Mouse (Mus musculus): ENCODE results near the gene Ryr2. TPM values are rescaled to one million over a fixed set of nuclear protein-coding genes. Genes with fewer than 3 reads are reported as not detected.
"Not testable (repeated sequence)": the region's sequence is repeated elsewhere in the genome, so short reads cannot be mapped to it uniquely, and the experiment has no call there.

Gene Ryr2
- polyA plus RNA-seq, 2 experiments = 0.16 to 0.19 TPM

DNA sequence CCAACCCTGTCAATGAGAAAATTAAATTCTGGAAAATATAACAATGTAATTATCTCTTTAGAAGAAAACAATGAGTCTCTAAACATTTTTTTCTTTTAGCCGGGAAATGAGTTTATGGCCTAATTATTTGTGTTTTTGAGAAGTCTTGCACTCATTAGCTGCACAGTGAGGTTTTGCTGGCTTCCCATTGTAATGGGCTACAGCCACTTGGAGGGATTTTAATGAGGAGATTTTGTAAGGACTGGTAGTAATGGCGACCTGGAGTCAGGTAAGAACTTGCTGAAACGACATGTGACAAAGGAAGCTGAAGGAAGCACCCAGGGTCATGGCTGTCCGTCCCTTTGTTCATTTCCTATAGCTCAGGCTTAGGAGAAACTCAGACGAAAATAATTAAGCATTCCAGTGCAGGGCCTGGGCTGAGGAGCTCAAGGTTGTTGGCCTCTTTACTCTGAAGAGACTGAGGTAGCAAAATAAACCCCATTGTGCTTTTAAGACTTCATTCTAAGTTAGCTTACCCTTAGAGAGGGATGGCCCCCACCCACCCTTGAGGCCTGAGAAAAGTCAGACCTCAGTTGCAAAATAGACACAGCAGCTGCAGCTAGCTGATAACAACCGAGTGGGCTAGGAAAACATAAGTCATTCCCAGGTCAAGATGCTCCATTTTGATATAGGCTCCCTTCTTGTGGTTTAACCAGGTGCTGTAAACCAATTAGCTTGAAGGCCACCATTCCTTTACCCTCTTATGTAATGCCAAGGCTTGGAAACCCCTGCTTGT lies 270.3 kb downstream of the Ryr2 start:
- DNase-seq (ENCODE audit: low read depth in 3 of 3, low spot score in 3 of 3) (peak; percentile 83 to 92 (median 90)), ATAC-seq (ENCODE audit: insufficient read depth) (peak; percentile 90)
- Histone ChIP-seq H3K4me3 (ENCODE audit: insufficient read depth in 1 of 2, low read depth in 2 of 2, low read length in 2 of 2) (no peak overlapping the region), H3K27ac (peak overlapping the region; percentile 93), H3K36me3 (replicated peaks; ENCODE audit: control insufficient read depth, insufficient read depth, low read depth) (no peaks in the 10 kb centered on the region), H3K9me3 (ENCODE audit: control insufficient read depth, low read length) (no peaks in the 10 kb centered on the region), H3K4me1 (replicated peaks; ENCODE audit: control insufficient read depth in 2 of 2, insufficient read depth in 2 of 2, low read length in 1 of 2) (peaks cover 36 to 39% of the 10 kb centered on the region in 2 experiments), H3K4me2 (ENCODE audit: low read depth) (peak overlapping the region; percentile 55), H3K27me3 (ENCODE audit: control insufficient read depth, insufficient read depth, low read length) (no peaks in the 10 kb centered on the region), H3K9ac (replicated peaks) (peak overlapping the region; percentile 58)
- WGBS (ENCODE audit: insufficient replicate concordance) = 23% methylated on average over 6 of the region's 6 CpGs
- TF ChIP-seq CTCF (IDR thresholded peaks at IDR 0.05; ENCODE audit: low read depth) (no peak), EP300 (IDR thresholded peaks at IDR 0.05; ENCODE audit: low read depth) (peak; percentile 99)

DNA sequence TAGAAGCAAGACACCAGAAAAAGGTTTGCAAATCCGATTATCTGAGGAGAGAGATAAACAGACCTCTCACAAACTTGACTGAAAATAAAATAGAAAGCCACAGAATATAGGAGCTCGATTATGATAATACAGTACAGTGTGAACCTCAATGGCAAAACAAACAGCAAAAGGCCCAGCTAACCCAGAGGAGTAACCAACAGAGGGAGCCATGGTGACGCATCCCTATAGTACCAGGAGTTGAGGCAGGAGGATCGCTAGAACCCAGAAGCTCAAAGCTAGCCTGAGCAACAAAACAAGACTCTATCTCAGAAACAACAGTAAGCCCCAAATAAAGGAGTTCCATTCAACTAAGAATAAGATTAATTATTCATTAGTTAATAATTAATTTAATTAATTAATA lies 275.5 kb downstream of the Ryr2 start:
- TF ChIP-seq CTCF (IDR thresholded peaks at IDR 0.05; ENCODE audit: low read depth) = peak; percentile 54
- TF ChIP-seq EP300 (IDR thresholded peaks at IDR 0.05; ENCODE audit: low read depth) = no peak
- Histone ChIP-seq H3K9me3 (ENCODE audit: control insufficient read depth, low read length) (no peaks in the 10 kb centered on the region), H3K4me2 (ENCODE audit: low read depth) (no peak overlapping the region), H3K4me1 (replicated peaks; ENCODE audit: control insufficient read depth in 2 of 2, insufficient read depth in 2 of 2, low read length in 1 of 2) (peaks cover 9 to 13% of the 10 kb centered on the region in 2 experiments), H3K27ac (no peak overlapping the region), H3K36me3 (replicated peaks; ENCODE audit: control insufficient read depth, insufficient read depth, low read depth) (no peaks in the 10 kb centered on the region), H3K4me3 (ENCODE audit: insufficient read depth in 1 of 2, low read depth in 2 of 2, low read length in 2 of 2) (no peak overlapping the region), H3K9ac (replicated peaks) (no peak overlapping the region), H3K27me3 (ENCODE audit: control insufficient read depth, insufficient read depth, low read length) (no peaks in the 10 kb centered on the region)
- ATAC-seq (ENCODE audit: insufficient read depth) (no peak), DNase-seq (ENCODE audit: low read depth in 3 of 3, low spot score in 3 of 3) (no peak)
- 57% methylated on average over 4 of the region's 4 CpGs for WGBS (ENCODE audit: insufficient replicate concordance)

DNA sequence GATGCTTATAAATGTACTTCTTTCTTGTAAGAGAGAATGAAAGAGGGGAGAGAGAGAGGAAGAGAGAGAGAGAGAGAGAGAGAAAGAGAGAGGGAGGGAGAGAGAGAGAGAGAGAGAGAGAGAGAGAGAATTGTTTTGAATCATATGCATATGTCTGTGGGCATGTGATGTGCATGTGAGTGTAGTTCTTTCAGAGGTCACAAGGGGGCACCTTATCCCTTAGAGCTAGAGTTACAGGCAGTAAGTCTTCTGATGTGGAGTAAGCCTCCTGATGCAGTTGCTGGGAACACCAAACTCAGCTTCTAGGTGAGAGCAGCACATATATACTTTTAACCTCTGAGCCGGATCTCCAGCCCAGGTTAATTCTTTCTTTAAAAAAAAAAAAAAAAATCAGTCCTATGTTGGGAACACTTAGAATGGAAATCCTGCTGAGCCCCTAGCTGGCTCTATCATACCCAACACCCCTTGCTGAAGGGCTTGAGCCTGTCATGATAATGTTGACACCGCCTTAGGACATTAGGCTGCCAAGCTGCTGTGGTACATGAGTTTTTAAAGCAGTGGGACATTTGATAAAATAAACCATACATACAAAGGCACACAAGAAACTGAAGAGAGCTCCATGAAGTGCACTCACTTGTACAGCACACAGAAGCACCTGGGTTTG lies 281.1 kb downstream of the Ryr2 start:
- Histone ChIP-seq H3K4me2 (ENCODE audit: low read depth) (no peak overlapping the region), H3K9ac (replicated peaks) (no peak overlapping the region), H3K4me3 (ENCODE audit: insufficient read depth in 1 of 2, low read depth in 2 of 2, low read length in 2 of 2) (no peak overlapping the region), H3K4me1 (replicated peaks; ENCODE audit: control insufficient read depth in 2 of 2, insufficient read depth in 2 of 2, low read length in 1 of 2) (no peaks in the 10 kb centered on the region), H3K27ac (no peak overlapping the region), H3K9me3 (ENCODE audit: control insufficient read depth, low read length) (no peaks in the 10 kb centered on the region), H3K36me3 (replicated peaks; ENCODE audit: control insufficient read depth, insufficient read depth, low read depth) (no peaks in the 10 kb centered on the region), H3K27me3 (ENCODE audit: control insufficient read depth, insufficient read depth, low read length) (no peaks in the 10 kb centered on the region)
- WGBS (ENCODE audit: insufficient replicate concordance) = 70% methylated on average over 2 of the region's 2 CpGs
- ATAC-seq (ENCODE audit: insufficient read depth) = peak; percentile 42
- TF ChIP-seq CTCF (IDR thresholded peaks at IDR 0.05; ENCODE audit: low read depth) (peak; percentile 67), EP300 (IDR thresholded peaks at IDR 0.05; ENCODE audit: low read depth) (no peak)
- DNase-seq (ENCODE audit: low read depth in 3 of 3, low spot score in 3 of 3) = peak; percentile 33 to 49 (median 45)

DNA sequence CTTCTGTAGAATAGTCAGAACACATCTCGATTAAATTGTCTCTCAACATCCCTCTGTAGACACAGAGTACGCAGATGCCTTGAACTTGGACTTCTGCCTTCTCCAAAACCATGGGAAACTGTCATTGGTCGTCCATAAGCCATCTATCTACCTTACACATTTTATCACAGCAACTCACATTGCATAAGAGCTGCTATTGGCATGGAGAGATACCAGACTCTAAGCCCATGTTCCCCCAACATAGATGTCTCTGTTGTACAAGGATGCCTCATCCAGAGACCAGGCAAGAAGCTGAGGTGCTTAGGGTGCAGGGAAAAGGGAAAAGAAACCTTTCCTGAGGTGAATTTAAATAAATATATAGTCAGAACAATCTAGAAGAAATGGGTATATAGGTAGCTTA lies 288.0 kb downstream of the Ryr2 start:
- no peak overlapping the region for H3K27ac ChIP-seq
- WGBS (ENCODE audit: insufficient replicate concordance) = 45% methylated on average over 3 of the region's 3 CpGs
- DNase-seq (ENCODE audit: low read depth in 3 of 3, low spot score in 3 of 3) (peak in 2 of 3 experiments; percentile 31 to 44), ATAC-seq (ENCODE audit: insufficient read depth) (peak; percentile 81)
- peaks cover 0 to 9% of the 10 kb centered on the region in 2 experiments; a peak in 3 of 4 replicates for H3K4me1 ChIP-seq (replicated peaks; ENCODE audit: control insufficient read depth in 2 of 2, insufficient read depth in 2 of 2, low read length in 1 of 2)
- no peaks in the 10 kb centered on the region for H3K27me3 ChIP-seq (ENCODE audit: control insufficient read depth, insufficient read depth, low read length)
- no peaks in the 10 kb centered on the region for H3K36me3 ChIP-seq (replicated peaks; ENCODE audit: control insufficient read depth, insufficient read depth, low read depth)
- TF ChIP-seq CTCF (IDR thresholded peaks at IDR 0.05; ENCODE audit: low read depth) (no peak), EP300 (IDR thresholded peaks at IDR 0.05; ENCODE audit: low read depth) (peak; percentile 65)
- peak overlapping the region; percentile 20; the same call in 1 of the 2 replicates for H3K4me2 ChIP-seq (ENCODE audit: low read depth)
- no peak overlapping the region for H3K9ac ChIP-seq (replicated peaks)
- H3K4me3 ChIP-seq (ENCODE audit: insufficient read depth in 1 of 2, low read depth in 2 of 2, low read length in 2 of 2) = no peak overlapping the region
- H3K9me3 ChIP-seq (ENCODE audit: control insufficient read depth, low read length) = no peaks in the 10 kb centered on the region

DNA sequence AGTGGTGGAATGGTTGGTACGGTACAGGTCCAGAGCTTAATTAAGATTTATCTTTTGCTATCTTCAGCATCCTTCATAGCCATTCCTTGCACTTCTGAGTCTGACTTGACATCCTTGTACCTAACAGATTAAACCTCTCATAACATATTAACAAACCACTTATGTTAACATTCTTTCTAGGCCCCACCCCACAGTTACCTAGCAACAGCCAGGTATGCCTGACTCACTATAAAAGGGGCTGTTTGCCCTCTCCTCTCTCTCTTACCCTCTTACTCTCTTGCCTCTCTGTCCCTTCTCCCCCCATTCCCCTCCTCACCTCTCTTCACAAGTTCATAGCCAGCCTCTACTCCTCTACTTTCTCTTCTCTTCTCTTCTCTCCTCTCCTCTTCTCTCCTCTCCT lies 297.4 kb downstream of the Ryr2 start:
- not testable (repeated sequence) for H3K9me3 ChIP-seq (ENCODE audit: control insufficient read depth, low read length); H3K27me3 ChIP-seq (ENCODE audit: control insufficient read depth, insufficient read depth, low read length); H3K36me3 ChIP-seq (replicated peaks; ENCODE audit: control insufficient read depth, insufficient read depth, low read depth); H3K9ac ChIP-seq (replicated peaks); H3K27ac ChIP-seq; DNase-seq (ENCODE audit: low read depth in 3 of 3, low spot score in 3 of 3); H3K4me1 ChIP-seq (replicated peaks; ENCODE audit: control insufficient read depth in 2 of 2, insufficient read depth in 2 of 2, low read length in 1 of 2); ATAC-seq (ENCODE audit: insufficient read depth); H3K4me3 ChIP-seq (ENCODE audit: insufficient read depth in 1 of 2, low read depth in 2 of 2, low read length in 2 of 2); H3K4me2 ChIP-seq (ENCODE audit: low read depth)
- 89% methylated on average over 1 of the region's 1 CpGs for WGBS (ENCODE audit: insufficient replicate concordance)

All from liver, embryonic 14.5 days (tissue).